Mouse (Mus musculus) kidney, adult 2 months (tissue): ENCODE results near the gene Lrrc57. TPM values are rescaled to one million over a fixed set of nuclear protein-coding genes. Genes with fewer than 3 reads are reported as not detected.

Experiments used
- DNase-seq: peaks from one replicate; pipeline ENCODE4 v3.0.0; 2021
- H3K27ac ChIP-seq: fragments of 200-500 bp; 2 replicates; pipeline ENCODE4 v1.5.1; 2012; ENCODE audit warnings: low read depth, low read length, control low read depth, inconsistent platforms; ENCODE audit not compliant: insufficient read depth
- H3K27me3 ChIP-seq: fragments of 200-500 bp; replicated peaks from 2 replicates; pipeline ENCODE4 v1.6.1; 2012; ENCODE audit warnings: mild to moderate bottlenecking, moderate library complexity, low read length, inconsistent platforms; ENCODE audit not compliant: control insufficient read depth, insufficient read depth
- H3K36me3 ChIP-seq: fragments of 200-500 bp; 2 replicates; pipeline ENCODE4 v1.6.1; 2012; ENCODE audit warnings: mild to moderate bottlenecking, moderate library complexity, low read length, inconsistent platforms; ENCODE audit not compliant: control insufficient read depth, insufficient read depth
- H3K4me1 ChIP-seq: fragments of 200-500 bp; 2 replicates; pipeline ENCODE4 v1.6.1; 2011; ENCODE audit warnings: low read length; ENCODE audit not compliant: control insufficient read depth, insufficient read depth
- H3K4me3 ChIP-seq: fragments of 200-500 bp; 2 replicates; pipeline ENCODE4 v1.5.1; 2011; ENCODE audit warnings: mild to moderate bottlenecking, low read depth, low read length, control low read depth; ENCODE audit not compliant: insufficient read depth
- CTCF ChIP-seq: fragments of 200-500 bp; conservative IDR thresholded peaks from 2 replicates; pipeline ENCODE4 v1.5.1; 2011; ENCODE audit warnings: low read depth, mild to moderate bottlenecking, control low read depth, low read length, moderate library complexity, mixed read lengths; ENCODE audit not compliant: insufficient read depth, insufficient read length
- POLR2A ChIP-seq: fragments of 200-500 bp; IDR thresholded peaks from one replicate; pipeline ENCODE4 v1.6.1; 2011; ENCODE audit warnings: low read depth, low read length, control low read depth
- WGBS: fragments of 180-500 bp; shearing (Covaris S2); methylation state at CpG from one replicate; pipeline ENCODE4 v1.1.7; 2018; 5-methylcytosine and 5-hydroxymethylcytosine counted together
- polyA plus RNA-seq: library from polyadenylated mRNA; depleted of rRNA; stranded (reverse); fragments of >200 nt; gene quantifications from 2 replicates; pipeline ENCODE4 v1.2.3, GENCODE M21; 2012; rRNA removed

The Lrrc57 gene
- polyA plus RNA-seq, result 10.3 and 10.6 TPM in 2 replicates

DNA sequence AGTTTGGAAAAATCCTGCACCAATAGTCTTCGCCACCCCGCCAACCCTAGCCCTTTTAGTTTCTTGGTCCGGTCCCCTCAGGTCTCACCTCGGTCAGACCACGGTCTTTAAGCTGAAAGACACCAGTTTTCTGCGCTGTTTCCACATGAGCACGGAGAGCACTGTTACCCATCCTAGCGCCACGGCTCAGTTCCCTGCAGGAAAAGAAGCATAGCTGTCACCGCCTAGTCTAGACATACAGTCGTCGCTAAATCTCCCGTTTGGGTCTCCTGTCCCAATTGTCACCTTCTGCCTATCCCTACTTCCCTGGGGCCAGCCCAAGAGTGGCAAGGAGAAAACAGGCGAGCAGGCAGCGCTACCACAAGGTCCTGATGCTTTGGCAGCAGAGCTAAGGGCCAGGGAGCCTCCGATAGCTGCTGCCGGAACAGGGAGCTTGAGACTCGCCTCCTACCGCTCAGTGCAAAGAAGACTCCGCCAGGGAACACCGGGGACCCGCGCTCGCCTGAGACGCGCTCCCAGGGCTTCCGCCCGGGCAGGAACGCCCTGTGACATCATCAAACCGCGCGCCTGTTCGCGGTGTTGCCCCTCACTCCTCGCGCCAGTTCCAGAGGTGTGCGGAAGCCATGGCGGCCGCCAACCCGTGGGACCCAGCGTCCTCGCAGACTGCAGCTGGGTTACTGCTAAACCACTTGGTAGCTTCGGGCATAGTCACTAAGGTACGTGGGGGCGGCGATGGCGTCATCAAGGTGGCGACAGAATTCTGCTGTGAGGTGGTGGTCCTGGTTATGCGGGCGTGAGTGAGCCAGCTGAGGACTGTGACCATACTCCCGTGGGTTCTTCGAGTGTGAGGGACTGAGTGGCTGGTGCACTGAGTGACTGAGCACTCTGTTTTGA lies at the start of gene Lrrc57, which contains the start of gene Haus2:
Gene Lrrc57, minus strand, starts transcription at position 691 of the 894 bp plus-strand sequence.
Gene Haus2, plus strand, starts transcription at position 554 of the 894 bp plus-strand sequence.
- TF ChIP-seq POLR2A, result peak; percentile 30
- 0 out of 2 replicates have a peak, but pooled peaks have one; percentile 16 for TF ChIP-seq CTCF

DNA sequence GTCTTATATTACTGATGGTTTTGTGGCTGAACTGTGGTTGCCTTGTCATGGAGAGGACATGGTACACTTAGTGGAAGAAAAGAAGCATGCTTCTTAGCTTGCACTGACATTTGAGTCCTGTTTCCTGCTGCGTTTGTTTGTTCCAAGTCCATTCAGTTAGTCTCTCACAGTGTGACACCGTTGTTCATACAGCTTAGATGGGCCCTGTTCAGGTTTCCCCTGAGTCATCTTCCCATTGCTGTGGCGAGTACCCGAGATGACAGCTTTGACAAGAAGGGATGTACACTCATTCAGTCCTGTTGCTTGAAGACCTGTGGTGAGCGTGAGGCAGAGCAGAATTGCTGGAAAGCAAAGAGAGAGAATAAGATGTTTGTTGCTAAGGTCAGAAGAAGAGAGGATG lies 49.2 kb upstream of the Lrrc57 start:
- no peak for DNase-seq
- Histone ChIP-seq H3K27me3 (no peaks in the 10 kb centered on the region), H3K4me1 (no peaks in the 10 kb centered on the region), H3K27ac (no peak overlapping the region), H3K36me3 (no peaks in the 10 kb centered on the region), H3K4me3 (no peak overlapping the region)
- TF ChIP-seq CTCF (no peak), POLR2A (no peak)
- WGBS, result 59% methylated on average over 5 of the region's 5 CpGs

More for the DNA sequence above, at the start of gene Lrrc57, which contains the start of gene Haus2:
- Histone ChIP-seq H3K27me3 (no peaks in the 10 kb centered on the region), H3K4me3 (peak within 1 kb of the TSS; percentile 93), H3K4me1 (0 out of 2 replicates have a peak, but pooled peaks cover 3% of the 10 kb centered on the region), H3K27ac (peak within 1 kb of the TSS; percentile 81), H3K36me3 (peaks cover 1% of the 10 kb centered on the region; the same call in 1 of the 2 replicates)
- WGBS, result under 1% methylated on average over 52 of the region's 52 CpGs
- peak; percentile 92 for DNase-seq

DNA sequence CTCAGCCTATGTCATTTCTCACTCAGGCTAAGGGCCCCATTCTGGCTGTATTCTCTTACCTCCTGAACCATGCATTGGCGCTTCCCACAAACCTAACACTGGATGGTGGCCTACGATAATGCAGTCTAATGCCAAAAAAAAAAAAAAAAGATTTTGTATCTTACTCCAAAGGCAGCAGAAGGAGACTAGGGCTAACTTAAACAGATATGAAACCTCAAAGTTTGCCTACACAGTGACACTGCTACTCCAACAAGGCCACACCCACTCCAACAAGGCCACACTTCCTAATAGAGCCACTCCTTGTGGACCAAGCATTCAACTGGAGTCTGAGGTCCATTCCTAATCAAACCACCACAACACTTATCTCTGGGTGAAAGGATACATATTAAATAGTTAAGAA lies 47.4 kb upstream of the Lrrc57 start:
- no peak for DNase-seq
- no peak overlapping the region for H3K4me3 ChIP-seq
- no peak overlapping the region for H3K27ac ChIP-seq
- H3K4me1 ChIP-seq, result 0 out of 2 replicates have a peak, but pooled peaks cover 4% of the 10 kb centered on the region
- H3K27me3 ChIP-seq, result no peaks in the 10 kb centered on the region
- no peak for TF ChIP-seq POLR2A
- no peak for TF ChIP-seq CTCF
- 98% methylated on average over 2 of the region's 2 CpGs for WGBS
- H3K36me3 ChIP-seq, result no peaks in the 10 kb centered on the region

DNA sequence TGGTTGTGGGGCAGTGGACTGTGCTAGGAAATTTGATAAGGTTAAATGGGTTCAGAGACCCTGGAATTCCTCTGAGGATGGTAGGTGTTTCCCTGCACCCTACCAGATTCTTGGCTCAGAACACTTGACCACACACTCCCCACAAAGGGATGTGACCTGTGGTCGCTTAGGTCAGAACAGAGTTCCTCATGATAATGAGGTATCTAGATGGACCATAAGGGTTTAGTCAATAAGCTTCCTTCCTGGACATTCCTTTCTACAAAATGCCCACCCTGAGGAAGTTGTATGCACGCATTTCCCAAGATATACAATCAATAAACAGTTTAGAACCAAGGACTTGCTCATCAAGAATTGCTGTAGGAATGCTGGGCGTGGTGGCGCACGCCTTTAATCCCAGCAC lies 46.6 kb upstream of the Lrrc57 start:
- no peak overlapping the region for H3K27ac ChIP-seq
- TF ChIP-seq CTCF (no peak), POLR2A (no peak)
- WGBS, result 91% methylated on average over 5 of the region's 5 CpGs
- no peaks in the 10 kb centered on the region for H3K36me3 ChIP-seq
- 0 out of 2 replicates have a peak, but pooled peaks cover 4% of the 10 kb centered on the region for H3K4me1 ChIP-seq
- H3K4me3 ChIP-seq, result no peak overlapping the region
- H3K27me3 ChIP-seq, result no peaks in the 10 kb centered on the region
- no peak for DNase-seq

DNA sequence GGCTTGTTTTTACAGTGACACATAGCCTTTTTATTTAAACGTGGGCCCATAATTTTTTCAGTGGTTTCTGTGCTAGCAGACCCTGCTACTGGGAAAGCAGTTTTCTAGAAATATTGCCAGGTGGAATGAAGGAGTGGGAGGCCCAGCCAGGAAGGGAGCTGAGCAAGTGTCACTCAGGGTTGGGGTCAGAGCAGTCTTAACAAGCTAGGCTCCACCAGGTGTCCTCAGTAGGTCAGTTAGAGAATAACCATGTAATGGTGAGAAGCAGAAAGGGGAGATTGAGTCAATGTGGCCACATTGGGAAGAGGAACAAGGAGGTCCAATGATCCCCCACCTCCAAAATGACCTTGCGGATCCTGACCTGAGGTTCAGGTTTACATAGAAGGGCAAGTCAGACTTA lies 45.4 kb upstream of the Lrrc57 start:
- Histone ChIP-seq H3K27me3 (no peaks in the 10 kb centered on the region; the same call in 1 of the 2 replicates), H3K36me3 (no peaks in the 10 kb centered on the region), H3K4me1 (0 out of 2 replicates have a peak, but pooled peaks cover 4% of the 10 kb centered on the region), H3K4me3 (no peak overlapping the region), H3K27ac (no peak overlapping the region)
- no peak for TF ChIP-seq POLR2A
- no peak for TF ChIP-seq CTCF
- 72% methylated on average over 2 of the region's 2 CpGs for WGBS
- DNase-seq, result no peak

DNA sequence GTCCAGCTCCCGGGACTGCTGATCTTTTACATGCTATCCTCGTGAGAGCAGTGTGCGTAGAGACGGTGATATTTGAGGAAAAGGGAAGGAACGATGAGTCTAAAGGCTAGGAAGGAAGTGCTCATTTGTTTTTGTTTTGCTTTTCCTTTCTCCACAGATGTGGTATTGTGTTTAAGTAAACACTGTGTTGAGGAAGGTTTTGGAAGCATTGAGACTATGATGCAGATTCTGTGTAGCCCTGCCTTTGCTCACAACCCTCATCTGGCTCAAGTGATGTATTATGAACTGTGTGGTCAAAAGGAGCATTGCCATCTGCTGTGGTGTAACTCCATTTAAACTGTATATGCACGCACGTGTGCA lies 43.6 kb upstream of the Lrrc57 start:
- H3K36me3 ChIP-seq, result no peaks in the 10 kb centered on the region
- TF ChIP-seq CTCF, result no peak
- TF ChIP-seq POLR2A, result no peak
- no peaks in the 10 kb centered on the region; the same call in 1 of the 2 replicates for H3K27me3 ChIP-seq
- DNase-seq, result no peak
- no peak overlapping the region for H3K4me3 ChIP-seq
- 64% methylated on average over 7 of the region's 7 CpGs for WGBS
- 0 out of 2 replicates have a peak, but pooled peaks cover 4% of the 10 kb centered on the region for H3K4me1 ChIP-seq
- H3K27ac ChIP-seq, result peak overlapping the region; percentile 53; the same call in 1 of the 2 replicates

DNA sequence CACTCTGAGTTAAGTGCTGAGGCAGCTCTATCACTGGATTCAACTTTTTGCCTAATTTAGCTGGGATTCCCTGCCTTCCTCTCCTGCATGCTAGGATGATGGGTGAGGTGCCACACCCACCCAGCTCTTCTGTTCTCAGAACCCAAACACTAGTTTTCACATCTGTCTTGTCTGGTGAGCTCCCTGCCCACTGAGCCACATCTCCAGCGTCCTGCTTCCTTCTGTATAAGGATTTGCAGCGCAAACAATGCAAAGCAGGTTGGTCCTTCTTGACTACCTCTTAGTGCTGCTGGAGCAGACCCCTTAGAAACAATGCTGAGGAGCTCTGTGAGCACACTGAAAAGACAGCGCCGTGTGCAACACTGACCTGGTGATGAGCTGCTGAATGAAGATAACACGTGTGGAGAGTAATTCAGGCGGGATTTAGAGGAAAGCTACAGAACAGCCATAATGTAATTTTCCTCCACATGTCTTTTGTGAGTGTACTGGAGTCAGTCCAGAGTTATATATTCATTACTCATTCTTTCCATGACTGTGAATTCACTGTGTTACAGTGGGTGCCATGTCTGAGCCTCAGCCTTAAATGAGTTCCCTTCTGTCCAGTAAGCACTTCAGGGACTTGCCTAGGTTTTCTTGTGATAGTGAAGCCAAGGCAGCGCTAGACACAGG lies 43.1 kb upstream of the Lrrc57 start:
- no peak for DNase-seq
- WGBS, result 71% methylated on average over 7 of the region's 7 CpGs
- Histone ChIP-seq H3K27ac (peak overlapping the region; percentile 53; the same call in 1 of the 2 replicates), H3K4me1 (0 out of 2 replicates have a peak, but pooled peaks cover 4% of the 10 kb centered on the region), H3K4me3 (no peak overlapping the region), H3K36me3 (no peaks in the 10 kb centered on the region), H3K27me3 (no peaks in the 10 kb centered on the region; the same call in 1 of the 2 replicates)
- no peak for TF ChIP-seq CTCF
- no peak for TF ChIP-seq POLR2A
